Mouse (Mus musculus): ENCODE results near the gene Cadps.

- TF ChIP-seq CTCF (IDR thresholded peaks at IDR 0.05) = no peak
- no peak for TF ChIP-seq EP300 (IDR thresholded peaks at IDR 0.05; ENCODE audit: insufficient read depth, low read depth, low read length)
These were observed 115.5 kb downstream of the Cadps start for GRCm38 (mm10) chr14:12707395-12707794.

Data from heart, adult 2 months (tissue).